Mouse (Mus musculus): ENCODE measurements around the gene Nt5c3. TPM values are rescaled to one million over a fixed set of nuclear protein-coding genes. Genes with fewer than 3 reads are reported as not detected.

The Nt5c3 gene
- total and polyA plus RNA-seq, 3 experiments, result 59.2 to 71.1 TPM; not detected in 1

DNA sequence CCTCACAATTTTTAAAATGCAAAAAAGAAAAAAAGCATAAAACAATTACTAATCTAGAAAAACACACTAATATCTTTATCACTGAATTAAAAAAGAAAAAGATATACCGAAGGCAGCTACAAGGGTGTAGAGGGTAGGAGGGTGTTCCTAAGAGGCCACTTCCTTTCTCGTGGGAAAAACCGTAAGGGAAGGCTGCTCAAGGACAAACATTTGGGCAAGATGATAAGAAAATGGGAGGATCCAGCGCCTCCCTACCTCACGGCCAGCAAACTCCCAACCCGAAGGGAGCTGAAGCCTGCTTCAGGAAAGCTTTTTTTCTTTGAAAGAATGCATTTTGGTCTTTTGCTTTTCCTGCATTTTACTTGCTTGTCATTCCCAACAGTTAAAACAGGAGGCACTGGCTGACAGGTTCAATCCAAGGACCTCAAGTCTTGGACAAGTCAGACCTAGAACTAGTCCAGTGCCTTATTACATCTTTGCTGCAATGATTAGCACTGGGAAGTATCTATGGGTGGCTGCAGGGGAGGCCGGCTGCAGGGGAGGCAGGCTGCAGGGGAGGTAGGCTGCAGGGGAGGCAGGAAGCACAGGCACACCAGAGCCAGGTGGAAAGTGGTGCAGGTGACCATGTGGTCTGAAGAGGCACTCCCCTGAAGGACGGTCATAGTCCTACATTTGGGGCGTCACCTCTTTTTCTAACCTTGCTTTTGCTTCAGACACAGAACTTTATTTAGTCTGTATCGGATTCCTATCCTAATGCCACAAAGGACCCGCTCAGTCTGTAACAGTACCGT is 6.0 kb downstream of the Nt5c3 start (continued):
- no peak for TF ChIP-seq GABPA (IDR thresholded peaks at IDR 0.05; ENCODE audit: low read depth, low read length)
- no peak for TF ChIP-seq UBTF (IDR thresholded peaks at IDR 0.05; ENCODE audit: borderline replicate concordance, insufficient read depth, low read depth, low read length)
- peak; percentile 88 for TF ChIP-seq TCF12 (IDR thresholded peaks at IDR 0.05; ENCODE audit: low read depth, low read length)

DNA sequence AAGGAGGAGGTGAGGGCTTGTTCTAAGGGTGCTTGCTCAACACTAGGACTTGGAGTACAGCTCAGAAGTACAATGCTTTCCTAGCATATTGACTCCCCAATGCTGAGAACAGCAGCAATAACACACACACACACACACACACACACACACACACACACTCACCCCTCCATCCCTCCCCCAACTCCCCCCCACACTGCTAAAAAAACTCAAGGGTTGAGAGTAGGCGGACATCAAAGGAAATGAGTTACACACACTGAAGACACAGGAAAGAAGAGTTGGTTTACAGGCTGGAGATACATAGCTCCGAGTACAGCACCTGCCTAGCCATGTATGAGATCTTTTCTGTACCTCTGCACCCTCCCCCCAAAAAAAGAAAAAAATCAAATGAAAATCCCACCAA is 7.5 kb downstream of the Nt5c3 start:
- no peak for TF ChIP-seq USF1 (IDR thresholded peaks at IDR 0.05; ENCODE audit: low read depth, low read length)
- no peak for TF ChIP-seq CHD2 (IDR thresholded peaks at IDR 0.05; ENCODE audit: low read length)
- no peak for TF ChIP-seq NELFE (IDR thresholded peaks at IDR 0.05; ENCODE audit: low read depth, low read length)
- no peak for TF ChIP-seq GATA1 (IDR thresholded peaks at IDR 0.05; ENCODE audit: low read depth, low read length)
- no peak for TF ChIP-seq POLR2AphosphoS2 (IDR thresholded peaks at IDR 0.05; ENCODE audit: low read length)
- TF ChIP-seq BHLHE40 (IDR thresholded peaks at IDR 0.05; ENCODE audit: borderline replicate concordance, low read depth, low read length), result no peak
- no peak; the same call in 1 of the 2 replicates for TF ChIP-seq SIN3A (IDR thresholded peaks at IDR 0.05; ENCODE audit: low read length)
- no peak for TF ChIP-seq ELF1 (IDR thresholded peaks at IDR 0.05; ENCODE audit: low read depth, low read length)
- no peak for TF ChIP-seq JUND (IDR thresholded peaks at IDR 0.05; ENCODE audit: low read depth, low read length)
- no peak for TF ChIP-seq CTCF (IDR thresholded peaks at IDR 0.05 in 2 of 3, conservative IDR thresholded peaks at IDR 0.05 in 1 of 3; ENCODE audit: control insufficient read depth in 1 of 3, insufficient read depth in 1 of 3, low read depth in 2 of 3, low read length in 3 of 3, poor library complexity in 1 of 3, severe bottlenecking in 1 of 3)
- TF ChIP-seq MEF2A (IDR thresholded peaks at IDR 0.05; ENCODE audit: extremely low read depth, insufficient replicate concordance, low read depth, low read length, poor library complexity, severe bottlenecking), result no peak
- no peak for TF ChIP-seq TAL1 (IDR thresholded peaks at IDR 0.05; ENCODE audit: low read length)
- TF ChIP-seq UBTF (IDR thresholded peaks at IDR 0.05; ENCODE audit: borderline replicate concordance, insufficient read depth, low read depth, low read length), result no peak
- TF ChIP-seq MYB (IDR thresholded peaks at IDR 0.05; ENCODE audit: low read depth, low read length), result no peak
- TF ChIP-seq MAZ (IDR thresholded peaks at IDR 0.05; ENCODE audit: low read depth, low read length), result no peak
- TF ChIP-seq TBP (IDR thresholded peaks at IDR 0.05; ENCODE audit: low read depth, low read length), result no peak
- TF ChIP-seq ZKSCAN1 (IDR thresholded peaks at IDR 0.05; ENCODE audit: low read depth, low read length), result no peak
- no peak for TF ChIP-seq E2F4 (IDR thresholded peaks at IDR 0.05; ENCODE audit: borderline replicate concordance, low read depth, low read length)
- no peak for TF ChIP-seq CHD1 (IDR thresholded peaks at IDR 0.05; ENCODE audit: low read depth, low read length)
- no peak for TF ChIP-seq MXI1 (IDR thresholded peaks at IDR 0.05; ENCODE audit: low read depth, low read length)
- DNase-seq (ENCODE audit: low read depth, low spot score), result no peak
- peaks cover 42 to 65% of the 10 kb centered on the region in 2 experiments for H3K4me1 ChIP-seq (ENCODE audit: control insufficient read depth in 1 of 2, insufficient read depth in 2 of 2, low read length in 2 of 2)
- peak overlapping the region; percentile 13; the same call in 1 of the 2 replicates for H3K9ac ChIP-seq (ENCODE audit: control insufficient read depth, low read depth, low read length, poor library complexity, severe bottlenecking)
- H3K27ac ChIP-seq (ENCODE audit: control insufficient read depth, low read depth, low read length), result peak overlapping the region; percentile 99
- H3K9me3 ChIP-seq (replicated peaks; ENCODE audit: insufficient read depth, low read length), result no peaks in the 10 kb centered on the region
- H3K4me3 ChIP-seq (ENCODE audit: control insufficient read depth in 1 of 2, insufficient read depth in 1 of 2, low read depth in 2 of 2, low read length in 2 of 2), result no peak overlapping the region
- peaks cover 0 to 76% of the 10 kb centered on the region in 2 experiments; a peak in 2 of 4 replicates for H3K36me3 ChIP-seq (ENCODE audit: control insufficient read depth in 1 of 2, insufficient read depth in 2 of 2, low read length in 2 of 2)
- no peaks in the 10 kb centered on the region for H3K27me3 ChIP-seq (ENCODE audit: control insufficient read depth in 1 of 2, insufficient read depth in 2 of 2, low read length in 2 of 2)
- peaks cover 67% of the 10 kb centered on the region for H3K79me2 ChIP-seq (ENCODE audit: control insufficient read depth, insufficient read depth, low read length, poor library complexity)

Measured in MEL (cell line).